Mouse (Mus musculus) liver, embryonic 11.5 days (tissue): ENCODE measurements around the gene Hectd2. TPM values are rescaled to one million over a fixed set of nuclear protein-coding genes. Genes with fewer than 3 reads are reported as not detected.

Source experiments
- ATAC-seq: fragments of 200-750 bp; cut with Nextera tagmentation; replicated peaks from 2 replicates; pipeline ENCODE4 v1.8.0; 2017; ENCODE audit warnings: moderate number of reproducible peaks, mild to moderate bottlenecking, moderate TSS enrichment, moderate library complexity; ENCODE audit not compliant: low FRiP score
- DNase-seq: peaks from one replicate; pipeline ENCODE4 v3.0.0-alpha.2; 2017; ENCODE audit warnings: low spot score
- H3K27ac ChIP-seq: fragments of 300-500 bp; sonication (generic); 2 replicates; pipeline ENCODE4 v1.5.1; 2014; ENCODE audit warnings: mild to moderate bottlenecking, low read depth, low read length, control low read depth
- H3K27me3 ChIP-seq: fragments of 300-500 bp; sonication (generic); replicated peaks from 2 replicates; pipeline ENCODE4 v1.6.1; 2014; ENCODE audit warnings: low read length, mixed read lengths; ENCODE audit not compliant: control insufficient read depth, insufficient read depth
- H3K36me3 ChIP-seq: fragments of 300-500 bp; sonication (generic); 2 replicates; pipeline ENCODE4 v1.6.1; 2014; ENCODE audit warnings: mild to moderate bottlenecking, low read length, moderate library complexity, mixed read lengths; ENCODE audit not compliant: control insufficient read depth, insufficient read depth
- H3K4me1 ChIP-seq: fragments of 300-500 bp; sonication (generic); replicated peaks from 2 replicates; pipeline ENCODE4 v1.6.1; 2014; ENCODE audit warnings: low read length, mixed read lengths; ENCODE audit not compliant: control insufficient read depth, insufficient read depth
- H3K4me2 ChIP-seq: fragments of 300-500 bp; sonication (generic); 2 replicates; pipeline ENCODE4 v1.6.1; 2014; ENCODE audit warnings: mild to moderate bottlenecking, control low read depth, moderate library complexity
- H3K4me3 ChIP-seq: fragments of 300-500 bp; sonication (generic); 2 replicates; pipeline ENCODE4 v1.5.1; 2014; ENCODE audit warnings: low read depth, low read length, control low read depth
- H3K9ac ChIP-seq: fragments of 300-500 bp; sonication (generic); 2 replicates; pipeline ENCODE4 v1.6.1; 2014; ENCODE audit warnings: low read depth, low read length, control low read depth
- H3K9me3 ChIP-seq: fragments of 300-500 bp; sonication (generic); 2 replicates; pipeline ENCODE4 v1.6.1; 2016; ENCODE audit warnings: low read length, inconsistent platforms, mixed read lengths; ENCODE audit not compliant: control insufficient read depth
- WGBS: fragments of 180-500 bp; shearing (Covaris S2); extraction: QIAGEN DNeasy Blood & Tissue Kit; methylation state at CpG from one replicate; pipeline ENCODE4 v1.1.7; 2014; 5-methylcytosine and 5-hydroxymethylcytosine counted together
- polyA plus RNA-seq: library from polyadenylated mRNA; unstranded; fragments of >200 nt; fragmentation: Nextera tagmentation; extraction: Ambion mirVana; gene quantifications from 2 replicates; pipeline ENCODE4 v1.2.1, GENCODE M21; 2014

The Hectd2 gene
- polyA plus RNA-seq, 1 experiment from 2014 or later, result 1.3 TPM

DNA sequence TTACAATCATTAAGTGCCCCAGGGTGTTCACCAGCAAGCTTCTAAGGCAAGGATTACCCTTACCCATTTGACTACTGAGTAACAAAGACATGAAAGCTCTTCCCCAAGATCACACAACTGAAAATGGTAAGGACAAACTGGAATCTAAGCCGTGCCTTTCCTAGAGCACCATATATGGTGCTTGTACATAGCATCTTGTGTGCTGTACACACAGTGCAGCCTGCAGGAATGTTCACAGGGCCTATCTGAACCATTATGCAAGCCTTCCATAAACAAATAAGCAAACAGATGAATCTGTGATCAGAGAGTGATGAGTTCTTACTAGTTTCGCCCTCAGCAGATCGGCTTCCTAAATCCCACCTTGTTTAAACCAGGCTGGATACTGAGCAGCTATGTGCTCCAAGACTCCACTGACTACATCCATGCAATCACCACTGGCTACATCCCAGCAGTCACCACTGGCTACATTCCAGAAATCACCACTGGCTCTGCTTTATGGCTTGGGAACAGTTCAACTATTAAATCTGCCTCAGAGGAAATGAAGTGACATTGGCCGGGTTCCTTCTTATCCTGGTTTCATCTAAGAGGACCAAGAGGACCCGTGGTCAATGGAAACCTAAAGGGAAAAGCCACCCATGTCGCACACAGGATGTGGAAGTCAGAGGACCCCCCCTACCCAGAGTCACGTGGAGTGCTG lies 91.8 kb downstream of the Hectd2 start:
- H3K9ac ChIP-seq, result no peak overlapping the region
- H3K4me3 ChIP-seq, result no peak overlapping the region
- no peak overlapping the region for H3K4me2 ChIP-seq
- 78% methylated on average over 7 of the region's 7 CpGs for WGBS
- no peaks in the 10 kb centered on the region for H3K4me1 ChIP-seq
- ATAC-seq, result no peak
- H3K9me3 ChIP-seq, result no peaks in the 10 kb centered on the region
- no peak for DNase-seq
- H3K36me3 ChIP-seq, result no peaks in the 10 kb centered on the region
- no peak overlapping the region for H3K27ac ChIP-seq
- no peaks in the 10 kb centered on the region for H3K27me3 ChIP-seq

DNA sequence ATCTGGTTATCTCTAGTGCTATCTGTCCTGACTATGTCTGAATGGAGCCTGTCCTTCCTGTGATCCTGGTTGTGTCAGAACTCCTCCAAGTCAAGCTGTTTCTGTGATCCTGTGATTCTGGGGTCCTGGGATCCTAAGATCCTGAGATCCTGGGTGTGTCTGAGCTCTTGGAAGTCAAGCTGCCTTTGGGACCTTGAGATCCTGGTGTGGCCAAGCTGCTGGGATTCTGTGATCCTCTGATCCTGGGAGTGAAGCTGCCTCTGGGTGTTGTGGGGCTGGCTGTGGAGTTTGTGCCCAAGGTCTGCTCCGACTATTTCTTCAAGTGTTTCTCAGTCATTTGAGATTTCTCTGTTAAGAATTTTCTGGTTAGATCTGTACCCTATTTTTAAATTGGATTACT lies 98.2 kb downstream of the Hectd2 start:
- WGBS, result 81% methylated on average over 1 of the region's 1 CpGs
- Histone ChIP-seq H3K27me3 (no peaks in the 10 kb centered on the region), H3K27ac (no peak overlapping the region), H3K9ac (no peak overlapping the region), H3K4me2 (no peak overlapping the region), H3K36me3 (no peaks in the 10 kb centered on the region), H3K4me3 (no peak overlapping the region), H3K9me3 (no peaks in the 10 kb centered on the region), H3K4me1 (no peaks in the 10 kb centered on the region)
- DNase-seq, result no peak
- no peak for ATAC-seq

DNA sequence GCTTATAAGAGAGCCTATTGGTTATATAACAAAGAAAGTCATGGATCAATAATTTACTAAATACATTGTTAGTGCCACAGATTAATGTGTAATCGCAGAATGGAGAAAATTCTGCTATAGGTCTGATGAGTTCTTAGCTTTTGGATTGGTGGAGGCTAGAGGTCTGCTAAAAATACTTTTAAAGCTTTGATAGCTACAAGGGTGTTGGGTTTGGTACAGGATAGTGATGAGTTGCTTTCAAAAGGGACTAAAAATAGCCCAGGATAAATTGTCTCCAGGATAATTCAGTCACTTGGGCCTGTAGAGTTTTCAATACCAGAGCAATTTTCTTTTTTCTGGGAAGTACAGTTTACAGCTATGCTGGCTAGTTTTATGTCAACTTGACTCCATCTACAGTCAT lies 108.3 kb downstream of the Hectd2 start:
- Histone ChIP-seq H3K9me3 (no peaks in the 10 kb centered on the region), H3K27ac (no peak overlapping the region), H3K36me3 (no peaks in the 10 kb centered on the region), H3K9ac (no peak overlapping the region), H3K4me1 (no peaks in the 10 kb centered on the region), H3K4me3 (no peak overlapping the region), H3K4me2 (no peak overlapping the region), H3K27me3 (no peaks in the 10 kb centered on the region)
- ATAC-seq (no peak), DNase-seq (peak; percentile 5)
- 81% methylated on average over 1 of the region's 1 CpGs for WGBS

GRCm38 (mm10) chr19:36663918-36664317 lies 109.5 kb downstream of the Hectd2 start:
- DNase-seq, result peak; percentile 18
- H3K4me2 ChIP-seq, result no peak overlapping the region
- WGBS, result 66% methylated on average over 2 of the region's 2 CpGs
- no peak overlapping the region for H3K27ac ChIP-seq
- no peaks in the 10 kb centered on the region for H3K36me3 ChIP-seq
- H3K9me3 ChIP-seq, result no peaks in the 10 kb centered on the region
- H3K9ac ChIP-seq, result no peak overlapping the region
- H3K27me3 ChIP-seq, result no peaks in the 10 kb centered on the region
- H3K4me1 ChIP-seq, result no peaks in the 10 kb centered on the region
- no peak for ATAC-seq
- H3K4me3 ChIP-seq, result no peak overlapping the region

GRCm38 (mm10) chr19:36664417-36664816 lies 110.0 kb downstream of the Hectd2 start:
- no peaks in the 10 kb centered on the region for H3K36me3 ChIP-seq
- no peak overlapping the region for H3K4me2 ChIP-seq
- 64% methylated on average over 6 of the region's 6 CpGs for whole genome bisulfite sequencing
- no peaks in the 10 kb centered on the region for H3K27me3 ChIP-seq
- no peak overlapping the region for H3K9ac ChIP-seq
- H3K9me3 ChIP-seq, result no peaks in the 10 kb centered on the region
- DNase-seq (no peak), ATAC-seq (no peak)
- H3K27ac ChIP-seq, result no peak overlapping the region
- H3K4me3 ChIP-seq, result no peak overlapping the region
- no peaks in the 10 kb centered on the region for H3K4me1 ChIP-seq

DNA sequence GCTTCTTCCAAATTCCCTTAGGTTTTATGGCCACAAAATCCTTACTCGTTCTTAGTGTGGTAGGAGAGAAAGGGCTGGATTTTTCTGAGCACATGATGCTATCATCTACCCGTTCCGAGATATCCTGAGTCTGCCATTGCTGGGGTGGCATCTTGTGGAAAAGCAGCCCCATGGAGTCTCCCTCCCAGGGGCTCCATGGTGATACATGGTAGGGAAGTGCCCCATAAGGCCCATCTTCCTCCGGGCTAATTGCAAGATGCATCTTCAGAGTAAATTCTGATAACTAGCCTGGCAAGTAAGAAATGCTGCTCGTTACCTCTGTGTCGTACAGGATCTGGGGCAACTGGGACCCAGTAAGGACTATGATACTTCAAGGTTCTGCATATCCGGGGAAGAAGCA lies 110.8 kb downstream of the Hectd2 start:
- 85% methylated on average over 7 of the region's 7 CpGs for WGBS

DNA sequence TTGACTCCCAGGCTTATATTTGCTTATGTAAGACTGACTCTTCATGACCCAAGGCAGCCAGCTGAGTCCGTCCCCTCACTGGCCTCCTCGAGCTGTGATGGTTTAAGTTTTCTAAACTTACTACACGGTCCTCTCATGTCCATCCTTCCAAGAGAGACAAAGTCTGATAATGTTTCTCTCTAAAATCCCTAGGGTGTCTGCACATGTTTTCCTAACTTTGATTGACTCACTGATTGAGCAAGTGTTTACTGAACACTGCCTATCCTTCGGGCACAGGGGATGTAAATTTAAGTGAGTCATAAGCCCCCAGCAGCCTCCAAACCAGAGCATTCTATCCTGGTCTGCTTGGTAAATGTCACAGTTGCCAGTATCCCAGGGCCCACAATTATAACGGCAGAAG lies 111.2 kb downstream of the Hectd2 start:
- H3K9me3 ChIP-seq, result no peaks in the 10 kb centered on the region
- no peak overlapping the region for H3K9ac ChIP-seq
- no peak overlapping the region for H3K4me2 ChIP-seq
- no peak overlapping the region for H3K27ac ChIP-seq
- WGBS, result 63% methylated on average over 5 of the region's 5 CpGs
- no peaks in the 10 kb centered on the region for H3K27me3 ChIP-seq
- no peak for DNase-seq
- H3K36me3 ChIP-seq, result no peaks in the 10 kb centered on the region
- ATAC-seq, result no peak
- no peak overlapping the region for H3K4me3 ChIP-seq
- H3K4me1 ChIP-seq, result no peaks in the 10 kb centered on the region

More for the DNA sequence above, 110.8 kb downstream of the Hectd2 start:
- no peak for DNase-seq
- H3K4me3 ChIP-seq, result no peak overlapping the region
- H3K9me3 ChIP-seq, result no peaks in the 10 kb centered on the region
- H3K9ac ChIP-seq, result no peak overlapping the region
- no peaks in the 10 kb centered on the region for H3K27me3 ChIP-seq
- no peak for ATAC-seq
- H3K27ac ChIP-seq, result no peak overlapping the region
- no peak overlapping the region for H3K4me2 ChIP-seq
- H3K36me3 ChIP-seq, result no peaks in the 10 kb centered on the region
- no peaks in the 10 kb centered on the region for H3K4me1 ChIP-seq

DNA sequence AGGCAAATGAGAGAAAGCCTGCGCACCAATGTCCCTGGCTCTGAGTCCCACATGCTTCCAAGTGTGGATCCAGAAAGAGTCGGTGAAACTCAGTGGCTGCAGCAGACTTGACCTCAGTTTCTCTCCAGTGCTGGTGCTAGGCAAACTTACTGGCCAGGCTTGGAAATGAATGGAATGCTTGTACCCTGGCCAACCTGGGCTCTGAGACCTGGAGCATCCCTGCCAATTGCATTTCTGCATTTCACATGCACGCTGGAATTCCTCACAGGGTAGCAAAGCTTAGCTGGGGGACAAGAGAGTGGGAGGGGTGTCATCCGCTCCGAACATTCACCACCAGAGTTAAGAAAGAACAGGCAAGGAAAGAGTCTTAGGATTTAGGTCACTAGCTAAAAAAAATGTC lies 112.0 kb downstream of the Hectd2 start:
- no peaks in the 10 kb centered on the region for H3K9me3 ChIP-seq
- no peak for ATAC-seq
- no peak overlapping the region for H3K4me3 ChIP-seq
- H3K4me2 ChIP-seq, result no peak overlapping the region
- H3K27ac ChIP-seq, result no peak overlapping the region
- H3K27me3 ChIP-seq, result no peaks in the 10 kb centered on the region
- H3K36me3 ChIP-seq, result no peaks in the 10 kb centered on the region
- 89% methylated on average over 5 of the region's 5 CpGs for WGBS
- H3K9ac ChIP-seq, result no peak overlapping the region
- H3K4me1 ChIP-seq, result no peaks in the 10 kb centered on the region
- DNase-seq, result peak; percentile 21

GRCm38 (mm10) chr19:36667368-36667767 lies 112.9 kb downstream of the Hectd2 start:
- WGBS, result 83% methylated on average over 6 of the region's 6 CpGs
- Histone ChIP-seq H3K9ac (no peak overlapping the region), H3K36me3 (no peaks in the 10 kb centered on the region), H3K4me2 (no peak overlapping the region), H3K27me3 (no peaks in the 10 kb centered on the region), H3K9me3 (no peaks in the 10 kb centered on the region), H3K4me1 (no peaks in the 10 kb centered on the region), H3K4me3 (no peak overlapping the region), H3K27ac (no peak overlapping the region)
- DNase-seq, result peak; percentile 19
- ATAC-seq, result no peak
